Mouse (Mus musculus): ENCODE results near the gene Paics. TPM values are rescaled to one million over a fixed set of nuclear protein-coding genes. Genes with fewer than 3 reads are reported as not detected.

Paics gene
- total RNA-seq, 1 experiment = 369 TPM

- Histone ChIP-seq H3K4me3 (ENCODE audit: insufficient read depth in 1 of 2, low read depth in 1 of 2, low read length in 2 of 2, poor library complexity in 1 of 2, severe bottlenecking in 1 of 2) (peak overlapping the region in 1 of 2 experiments; percentile 94; a peak in 2 of 4 replicates), H3K9ac (ENCODE audit: insufficient read depth, low read depth, low read length, poor library complexity, severe bottlenecking) (no peak overlapping the region), H3K9me3 (ENCODE audit: control insufficient read depth, insufficient read depth, low read depth, low read length) (no peaks in the 10 kb centered on the region), H3K36me3 (ENCODE audit: control insufficient read depth, insufficient read depth, low read length, poor library complexity, severe bottlenecking) (peaks cover 9% of the 10 kb centered on the region), H3K27ac (ENCODE audit: insufficient read depth, low read depth, low read length, poor library complexity, severe bottlenecking) (no peak overlapping the region), H3K4me1 (ENCODE audit: control insufficient read depth in 2 of 2, insufficient read depth in 2 of 2, low read length in 2 of 2, poor library complexity in 1 of 2) (0 out of 4 replicates have a peak, but pooled peaks cover 0 to 5% of the 10 kb centered on the region in 2 experiments)
- no peak for DNase-seq (ENCODE audit: low read depth, low spot score)
- TF ChIP-seq CHD2 (IDR thresholded peaks at IDR 0.05; ENCODE audit: low read depth, low read length) (no peak), MAFK (IDR thresholded peaks at IDR 0.05; ENCODE audit: insufficient read depth, low read depth, low read length) (no peak), ZNF384 (IDR thresholded peaks at IDR 0.05; ENCODE audit: low read depth, low read length) (no peak)
- in situ Hi-C loops (cut with MboI; ENCODE audit: low sequenced_read_pairs in 2 of 2, unreplicated experiment in 2 of 2) = no loop called here
Observed at GRCm38 (mm10) chr5:76973488-76973887, 22.4 kb downstream of the Paics start.

GRCm38 (mm10) chr5:76974207-76974553 is 23.1 kb downstream of the Paics start:
- Histone ChIP-seq H3K9me3 (ENCODE audit: control insufficient read depth, insufficient read depth, low read depth, low read length) (no peaks in the 10 kb centered on the region), H3K36me3 (ENCODE audit: control insufficient read depth, insufficient read depth, low read length, poor library complexity, severe bottlenecking) (peaks cover 3% of the 10 kb centered on the region), H3K4me1 (ENCODE audit: control insufficient read depth in 2 of 2, insufficient read depth in 2 of 2, low read length in 2 of 2, poor library complexity in 1 of 2) (0 out of 4 replicates have a peak, but pooled peaks cover 0 to 5% of the 10 kb centered on the region in 2 experiments), H3K4me3 (ENCODE audit: insufficient read depth in 1 of 2, low read depth in 1 of 2, low read length in 2 of 2, poor library complexity in 1 of 2, severe bottlenecking in 1 of 2) (peak overlapping the region; percentile 94 to 99), H3K27ac (ENCODE audit: insufficient read depth, low read depth, low read length, poor library complexity, severe bottlenecking) (no peak overlapping the region), H3K9ac (ENCODE audit: insufficient read depth, low read depth, low read length, poor library complexity, severe bottlenecking) (peak overlapping the region; percentile 63; the same call in 1 of the 2 replicates)
- TF ChIP-seq CHD2 (IDR thresholded peaks at IDR 0.05; ENCODE audit: low read depth, low read length) = no peak
- TF ChIP-seq ZNF384 (IDR thresholded peaks at IDR 0.05; ENCODE audit: low read depth, low read length) = no peak
- TF ChIP-seq ZC3H11A (IDR thresholded peaks at IDR 0.05; ENCODE audit: borderline replicate concordance, low read depth, low read length) = no peak
- in situ Hi-C loops (cut with MboI; ENCODE audit: low sequenced_read_pairs in 2 of 2, unreplicated experiment in 2 of 2) = no loop called here
- no peak for DNase-seq (ENCODE audit: low read depth, low spot score)

- peak; percentile 76 for DNase-seq (ENCODE audit: low read depth, low spot score)
- peak within 1 kb of the TSS; percentile 98 for H3K9ac ChIP-seq (ENCODE audit: insufficient read depth, low read depth, low read length, poor library complexity, severe bottlenecking)
- peaks cover 6% of the 10 kb centered on the region for H3K36me3 ChIP-seq (ENCODE audit: control insufficient read depth, insufficient read depth, low read length, poor library complexity, severe bottlenecking)
- H3K4me3 ChIP-seq (ENCODE audit: insufficient read depth in 1 of 2, low read depth in 1 of 2, low read length in 2 of 2, poor library complexity in 1 of 2, severe bottlenecking in 1 of 2) = peak within 1 kb of the TSS; percentile 94 to 99
- H3K9me3 ChIP-seq (ENCODE audit: control insufficient read depth, insufficient read depth, low read depth, low read length) = no peaks in the 10 kb centered on the region
- no peak within 1 kb of the TSS for H3K27ac ChIP-seq (ENCODE audit: insufficient read depth, low read depth, low read length, poor library complexity, severe bottlenecking)
- in situ Hi-C loops (cut with MboI; ENCODE audit: low sequenced_read_pairs in 2 of 2, unreplicated experiment in 2 of 2) = no loop called here
- 0 out of 4 replicates have a peak, but pooled peaks cover 0 to 5% of the 10 kb centered on the region in 2 experiments for H3K4me1 ChIP-seq (ENCODE audit: control insufficient read depth in 2 of 2, insufficient read depth in 2 of 2, low read length in 2 of 2, poor library complexity in 1 of 2)
- TF ChIP-seq MAFK (IDR thresholded peaks at IDR 0.05; ENCODE audit: insufficient read depth, low read depth, low read length) = no peak
- TF ChIP-seq HCFC1 (IDR thresholded peaks at IDR 0.05; ENCODE audit: borderline replicate concordance, insufficient read depth, low read length) = no peak; the same call in 1 of the 2 replicates
- TF ChIP-seq CHD2 (IDR thresholded peaks at IDR 0.05; ENCODE audit: low read depth, low read length) = peak; percentile 67
Observed at GRCm38 (mm10) chr5:76974554-76975285, 23.6 kb downstream of the Paics start, which contains the start of gene Srp72. Gene Srp72 (plus strand): TSS chr5:76974683.

- in situ Hi-C loops (cut with MboI; ENCODE audit: low sequenced_read_pairs in 2 of 2, unreplicated experiment in 2 of 2) = no loop called here
- no peak overlapping the region; the same call in 1 of the 2 replicates for H3K9ac ChIP-seq (ENCODE audit: insufficient read depth, low read depth, low read length, poor library complexity, severe bottlenecking)
- H3K27ac ChIP-seq (ENCODE audit: insufficient read depth, low read depth, low read length, poor library complexity, severe bottlenecking) = no peak overlapping the region
- TF ChIP-seq HCFC1 (IDR thresholded peaks at IDR 0.05; ENCODE audit: borderline replicate concordance, insufficient read depth, low read length) (no peak), MAFK (IDR thresholded peaks at IDR 0.05; ENCODE audit: insufficient read depth, low read depth, low read length) (no peak), CHD2 (IDR thresholded peaks at IDR 0.05; ENCODE audit: low read depth, low read length) (no peak), ZC3H11A (IDR thresholded peaks at IDR 0.05; ENCODE audit: borderline replicate concordance, low read depth, low read length) (no peak), ZNF384 (IDR thresholded peaks at IDR 0.05; ENCODE audit: low read depth, low read length) (no peak)
- no peaks in the 10 kb centered on the region for H3K9me3 ChIP-seq (ENCODE audit: control insufficient read depth, insufficient read depth, low read depth, low read length)
- 0 out of 4 replicates have a peak, but pooled peaks cover 0 to 5% of the 10 kb centered on the region in 2 experiments for H3K4me1 ChIP-seq (ENCODE audit: control insufficient read depth in 2 of 2, insufficient read depth in 2 of 2, low read length in 2 of 2, poor library complexity in 1 of 2)
- peak overlapping the region; percentile 94 to 99; a peak in 3 of 4 replicates for H3K4me3 ChIP-seq (ENCODE audit: insufficient read depth in 1 of 2, low read depth in 1 of 2, low read length in 2 of 2, poor library complexity in 1 of 2, severe bottlenecking in 1 of 2)
- H3K36me3 ChIP-seq (ENCODE audit: control insufficient read depth, insufficient read depth, low read length, poor library complexity, severe bottlenecking) = peaks cover 8% of the 10 kb centered on the region
- no peak for DNase-seq (ENCODE audit: low read depth, low spot score)
Observed at GRCm38 (mm10) chr5:76975736-76976135, 24.6 kb downstream of the Paics start.
